Mouse (Mus musculus): Measurements from ENCODE around the gene Srr.

Srr gene

GRCm38 (mm10) chr11:74866640-74867039 is 59.1 kb downstream of the Srr start:
- no peak for DNase-seq (ENCODE audit: extremely low spot score, low read depth, low spot score)

- no peak for DNase-seq (ENCODE audit: extremely low spot score, low read depth, low spot score)
Measured at GRCm38 (mm10) chr11:74865252-74865651, 60.5 kb downstream of the Srr start.

- DNase-seq (ENCODE audit: extremely low spot score, low read depth, low spot score) = no peak
Measured at GRCm38 (mm10) chr11:74864421-74864820, 61.3 kb downstream of the Srr start.

- DNase-seq (ENCODE audit: extremely low spot score, low read depth, low spot score) = no peak
Measured at GRCm38 (mm10) chr11:74863471-74863870, 62.3 kb downstream of the Srr start.

- no peak for DNase-seq (ENCODE audit: extremely low spot score, low read depth, low spot score)
Measured at GRCm38 (mm10) chr11:74862129-74862528, 63.6 kb downstream of the Srr start.

GRCm38 (mm10) chr11:74857756-74858155 is 68.0 kb downstream of the Srr start:
- DNase-seq (ENCODE audit: extremely low spot score, low read depth, low spot score) = no peak
